Mouse (Mus musculus) skeletal muscle tissue, postnatal 0 days (tissue): ENCODE data around the gene Olfr807. TPM values are rescaled to one million over a fixed set of nuclear protein-coding genes. Genes with fewer than 3 reads are reported as not detected.

Source experiments
- microRNA-seq, 2 experiments: library from miRNA; unstranded; fragments of <30 nt; microRNA quantifications; one replicate each; pipeline ENCODE4; 2016
- polyA plus RNA-seq: library from polyadenylated mRNA; unstranded; fragments of >200 nt; fragmentation: Nextera tagmentation; extraction: Ambion mirVana; gene quantifications from 2 replicates; pipeline ENCODE4 v1.2.1, GENCODE M21; 2015

Gene Olfr807
- polyA plus RNA-seq = not detected in 2 replicates

DNA sequence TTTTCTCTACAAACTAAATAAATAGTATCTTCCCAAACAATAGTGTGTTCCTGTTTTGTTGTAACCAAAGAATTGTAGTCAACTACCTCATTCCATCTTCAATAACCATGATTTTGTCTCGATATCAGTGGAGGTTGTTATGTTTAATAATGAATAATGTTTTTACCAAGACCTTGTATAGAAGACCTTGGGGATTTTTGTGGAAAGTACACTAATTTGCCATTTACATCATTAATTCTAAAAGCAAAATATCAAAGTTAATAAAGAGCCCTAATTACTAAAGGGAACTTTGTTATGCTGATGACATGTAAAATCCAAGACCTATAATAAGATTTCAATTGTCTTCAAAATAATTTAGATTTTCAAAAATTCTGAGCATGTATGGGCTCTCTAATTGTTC lies at the start of gene Olfr807:
TSS of gene Olfr807 (minus strand) at position 101 of the 400 bp plus-strand sequence.

GRCm38 (mm10) chr10:129804296-129804695 lies 46.7 kb upstream of the Olfr807 start, which contains the start of gene Olfr811:
Gene Olfr811 (minus strand): TSS chr10:129804396.

GRCm38 (mm10) chr10:129794817-129795216 lies 37.2 kb upstream of the Olfr807 start, which contains the start of gene Olfr810:
Gene Olfr810 (minus strand): TSS chr10:129794917.

DNA sequence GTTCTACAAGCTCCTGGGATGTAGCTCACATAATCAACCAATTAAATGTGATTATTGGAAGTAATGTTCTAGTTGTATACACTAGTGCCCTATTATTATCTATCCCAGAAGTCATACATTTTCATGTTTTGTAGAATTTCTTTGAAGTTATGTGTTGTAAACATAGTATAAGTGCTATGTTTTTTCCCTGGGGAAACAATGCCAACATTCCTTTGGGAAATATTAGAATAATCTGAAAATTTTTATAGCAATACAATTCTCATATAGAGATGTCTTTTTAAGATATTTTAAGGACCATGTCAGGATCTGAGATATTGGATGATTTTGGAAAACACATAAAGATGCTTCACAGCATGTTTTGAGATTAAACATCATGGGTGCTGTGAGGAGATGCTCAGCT lies 16.7 kb upstream of the Olfr807 start, which contains the start of gene Olfr809:
TSS of gene Olfr809 (plus strand) at position 301 of the 400 bp plus-strand sequence.

DNA sequence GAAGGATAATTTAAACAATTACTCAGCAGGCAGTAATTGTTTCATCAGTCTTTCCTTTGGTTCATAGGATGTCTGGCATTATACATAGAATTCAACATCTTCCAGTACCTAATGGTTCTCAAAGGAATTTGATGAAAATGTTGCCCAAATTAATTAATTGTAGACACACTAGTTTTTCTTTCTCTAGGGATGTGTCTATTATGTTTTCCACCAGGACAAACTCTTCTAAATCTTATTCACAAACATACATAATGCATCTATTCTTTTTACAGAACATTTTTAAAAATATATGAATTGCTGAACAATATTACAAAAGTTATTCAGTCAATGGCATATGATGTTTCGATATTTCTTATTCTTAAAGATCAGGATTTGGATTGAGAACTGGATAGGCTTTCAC lies 7.6 kb upstream of the Olfr807 start, which contains the start of gene Olfr808:
TSS of gene Olfr808 (plus strand) at position 301 of the 400 bp plus-strand sequence.

DNA sequence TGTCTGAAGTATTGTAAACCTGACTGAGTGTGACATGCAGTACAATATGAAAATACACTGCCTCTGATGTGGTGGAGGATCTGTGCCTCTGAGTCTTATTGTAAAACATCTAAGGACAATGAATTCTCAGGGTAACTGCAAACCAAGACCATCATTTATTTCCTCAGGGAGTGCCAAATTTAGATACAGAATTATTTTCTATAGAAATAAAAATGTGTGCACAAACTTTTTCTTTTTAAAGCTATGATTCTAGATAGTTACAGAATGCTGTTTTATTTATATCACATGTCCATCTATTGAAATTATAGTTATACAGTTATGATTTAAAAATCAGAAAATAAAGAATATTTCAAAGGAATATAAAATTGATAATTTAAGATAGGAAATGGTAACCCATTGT lies 15.8 kb downstream of the Olfr807 start, which contains the start of gene Olfr806:
TSS of gene Olfr806 (minus strand) at position 101 of the 400 bp plus-strand sequence.

GRCm38 (mm10) chr10:129729275-129729674 lies 28.3 kb downstream of the Olfr807 start, which contains the start of gene Olfr805:
Gene Olfr805 (minus strand): TSS chr10:129729375.

Small RNAs within 50 kb of the gene (microRNA-seq; reads per million reads assigned to microRNA genes)
- gene Gm24485 = 0 reads per million in 2 experiments

Other genes with a start within 250 kb of the Olfr807 start
- not detected in 2 replicates for gene Olfr791, start 236.0 kb downstream of the Olfr807 start, polyA plus RNA-seq
- gene Olfr792, start 218.6 kb downstream of the Olfr807 start, polyA plus RNA-seq = not detected in 2 replicates
- not detected in 2 replicates for gene Olfr794, start 190.1 kb downstream of the Olfr807 start, polyA plus RNA-seq
- gene Olfr796, start 145.2 kb downstream of the Olfr807 start, polyA plus RNA-seq = not detected in 2 replicates
- not detected in 2 replicates for gene Olfr798, start 129.9 kb downstream of the Olfr807 start, polyA plus RNA-seq
- not detected in 2 replicates for gene Olfr799, start 120.3 kb downstream of the Olfr807 start, polyA plus RNA-seq
- gene Olfr800, start 100.1 kb downstream of the Olfr807 start, polyA plus RNA-seq = not detected in 2 replicates
- gene Olfr801, start 83.9 kb downstream of the Olfr807 start, polyA plus RNA-seq = not detected in 2 replicates
- not detected in 2 replicates for gene Olfr802, start 69.6 kb downstream of the Olfr807 start, polyA plus RNA-seq
- gene Olfr803, start 63.5 kb downstream of the Olfr807 start, polyA plus RNA-seq = not detected in 2 replicates
- gene Olfr804, start 54.6 kb downstream of the Olfr807 start, polyA plus RNA-seq = not detected in 2 replicates
- gene Olfr805, start 28.4 kb downstream of the Olfr807 start, polyA plus RNA-seq = not detected in 2 replicates
- not detected in 2 replicates for gene Olfr806, start 15.9 kb downstream of the Olfr807 start, polyA plus RNA-seq
- gene Olfr808, start 7.7 kb upstream of the Olfr807 start, polyA plus RNA-seq = not detected in 2 replicates
- gene Olfr809, start 16.8 kb upstream of the Olfr807 start, polyA plus RNA-seq = not detected in 2 replicates
- gene Olfr810, start 37.1 kb upstream of the Olfr807 start, polyA plus RNA-seq = not detected in 2 replicates
- gene Olfr811, start 46.6 kb upstream of the Olfr807 start, polyA plus RNA-seq = not detected in 2 replicates
- not detected in 2 replicates for gene Olfr812, start 88.3 kb upstream of the Olfr807 start, polyA plus RNA-seq
- not detected in 2 replicates for gene Olfr813, start 97.6 kb upstream of the Olfr807 start, polyA plus RNA-seq
- gene Olfr814, start 122.1 kb upstream of the Olfr807 start, polyA plus RNA-seq = not detected in 2 replicates
- gene Olfr815, start 148.1 kb upstream of the Olfr807 start, polyA plus RNA-seq = not detected in 2 replicates
- not detected in 2 replicates for gene Olfr816, start 157.8 kb upstream of the Olfr807 start, polyA plus RNA-seq
- not detected in 2 replicates for gene Olfr818, start 191.3 kb upstream of the Olfr807 start, polyA plus RNA-seq
- not detected in 2 replicates for gene Olfr819, start 209.5 kb upstream of the Olfr807 start, polyA plus RNA-seq
- gene Olfr247, start 218.3 kb upstream of the Olfr807 start, polyA plus RNA-seq = not detected in 2 replicates
- gene Gm10310, start 227.3 kb upstream of the Olfr807 start, polyA plus RNA-seq = not detected in 2 replicates